Mouse (Mus musculus): Measurements from ENCODE around the gene AU018091.

DNA sequence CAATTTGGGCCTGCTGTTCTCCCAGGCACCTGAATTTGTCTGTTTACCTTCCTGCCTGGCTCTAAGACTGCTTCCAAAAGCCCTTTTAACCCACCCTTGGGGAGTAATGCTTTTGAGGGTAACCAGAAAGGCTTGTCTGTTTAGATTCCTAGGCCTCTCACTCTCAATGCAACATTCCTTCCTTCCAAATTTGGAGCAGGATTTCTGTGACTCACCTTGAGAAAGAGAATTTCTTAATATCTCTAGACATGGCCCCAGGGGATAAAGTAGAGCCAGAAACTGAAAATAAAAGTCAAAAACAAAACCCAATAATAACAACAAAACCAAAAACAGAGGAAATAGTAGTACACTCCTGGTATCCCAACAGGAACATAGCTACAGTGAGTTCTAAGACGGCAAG lies 707 bp downstream of the AU018091 start:
- TF ChIP-seq CTCF (conservative IDR thresholded peaks at IDR 0.05; ENCODE audit: low read length) (no peak), NANOG (IDR thresholded peaks at IDR 0.05; ENCODE audit: borderline replicate concordance, low read length) (no peak), POU5F1 (IDR thresholded peaks at IDR 0.05; ENCODE audit: borderline replicate concordance, low read length) (no peak)
